Mouse (Mus musculus): ENCODE results near the gene Adcy1.

Gene Adcy1

DNA sequence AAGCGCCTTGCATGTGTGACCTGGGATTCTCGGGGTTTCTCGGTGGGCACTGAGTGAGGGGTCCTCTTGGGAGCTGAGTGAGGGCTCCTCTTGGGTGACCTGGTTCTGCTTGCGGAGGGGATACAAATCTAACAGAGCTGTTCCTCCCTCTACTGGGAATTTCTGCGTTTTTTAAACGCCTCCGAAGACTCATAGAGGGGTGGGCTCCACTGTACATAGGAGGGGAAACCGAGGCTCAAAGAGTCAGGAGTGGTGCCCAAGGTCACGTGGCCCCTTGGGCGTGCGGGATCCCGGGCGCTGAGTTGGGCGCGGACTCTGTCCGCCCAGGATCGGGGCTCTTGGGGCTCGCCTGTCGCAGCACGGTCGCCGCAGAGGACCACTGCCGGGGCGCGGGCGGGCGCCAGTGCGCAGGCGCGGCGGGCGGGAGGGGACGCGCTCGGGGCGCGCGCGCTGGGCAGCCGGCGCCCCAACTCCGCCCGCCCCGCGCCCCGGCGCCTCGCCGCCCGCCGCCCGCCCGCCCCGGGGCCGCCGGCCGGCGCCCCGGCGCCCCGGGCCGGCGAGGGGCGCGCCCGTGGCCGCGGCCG lies at the start of gene Adcy1:
Gene Adcy1, plus strand, starts transcription at position 489 of the 584 bp plus-strand sequence.
- no peak for DNase-seq

- no peak for DNase-seq
These were observed 46.4 kb upstream of the Adcy1 start for GRCm38 (mm10) chr11:7016907-7017306.

GRCm38 (mm10) chr11:7018078-7018477 lies 45.2 kb upstream of the Adcy1 start:
- no peak for DNase-seq

DNA sequence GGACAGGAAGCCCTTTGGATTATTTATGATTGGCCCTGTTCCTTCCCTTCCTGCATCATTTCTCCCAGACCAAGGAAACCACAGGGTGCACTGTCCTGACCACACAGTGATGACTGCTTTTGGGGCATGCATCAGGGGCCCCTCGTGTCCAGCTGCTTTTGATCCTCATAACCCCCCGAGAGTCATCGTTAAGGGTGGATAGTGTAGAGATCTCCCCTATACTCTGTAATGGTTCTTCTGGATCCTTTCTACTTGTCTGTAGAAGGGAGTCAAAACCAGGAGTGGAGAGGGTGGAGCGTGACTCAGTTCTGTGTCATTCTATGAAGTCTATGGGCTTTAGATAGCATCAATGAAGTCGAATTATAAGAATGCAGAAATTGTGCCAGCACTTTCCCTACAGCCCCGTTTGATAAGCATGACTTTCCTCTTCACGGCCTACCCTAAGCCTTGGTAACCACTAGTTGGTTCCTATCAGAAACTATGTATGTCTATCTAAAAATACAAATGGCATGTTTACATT lies 44.2 kb upstream of the Adcy1 start:
- no peak for DNase-seq

DNA sequence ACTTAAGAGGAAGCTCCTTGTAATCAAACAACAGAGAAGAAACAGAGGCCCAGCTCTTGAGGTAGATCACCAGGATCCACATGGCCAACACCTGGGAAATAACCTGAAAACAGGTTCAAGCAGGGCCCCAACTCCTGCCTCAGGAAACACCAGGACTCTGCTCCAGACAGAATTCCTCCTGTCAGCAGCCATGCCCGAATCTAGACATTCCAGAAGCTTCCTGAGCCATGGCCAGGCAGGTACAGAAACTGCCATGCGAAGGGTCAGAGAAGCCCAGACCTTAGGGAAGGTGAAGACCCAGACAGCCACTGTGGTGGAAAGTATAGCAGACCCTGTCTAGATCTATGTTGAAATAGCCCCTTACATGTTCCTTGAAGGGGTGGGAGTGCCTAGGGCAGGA lies 30.2 kb upstream of the Adcy1 start:
- no peak for DNase-seq

DNA sequence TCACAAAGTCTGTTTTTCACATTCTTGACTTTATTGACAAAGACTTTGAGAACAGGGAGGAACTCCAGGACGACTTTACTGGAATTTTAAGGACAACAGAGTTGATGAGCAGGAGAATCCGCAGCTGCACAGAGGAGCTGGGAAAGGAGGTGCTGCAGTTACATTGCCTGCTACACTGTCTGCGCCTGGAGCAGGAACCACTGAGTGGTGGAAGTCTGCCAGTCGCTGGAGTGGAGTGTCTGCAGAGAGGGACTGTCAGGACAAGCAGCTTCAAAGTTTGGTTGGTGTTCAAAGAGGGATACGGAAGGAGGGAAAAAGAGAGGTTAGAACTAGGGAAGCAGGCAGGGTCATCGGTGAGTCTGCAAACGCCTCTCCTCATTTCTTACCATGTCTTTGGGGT lies 23.6 kb upstream of the Adcy1 start:
- no peak for DNase-seq

DNA sequence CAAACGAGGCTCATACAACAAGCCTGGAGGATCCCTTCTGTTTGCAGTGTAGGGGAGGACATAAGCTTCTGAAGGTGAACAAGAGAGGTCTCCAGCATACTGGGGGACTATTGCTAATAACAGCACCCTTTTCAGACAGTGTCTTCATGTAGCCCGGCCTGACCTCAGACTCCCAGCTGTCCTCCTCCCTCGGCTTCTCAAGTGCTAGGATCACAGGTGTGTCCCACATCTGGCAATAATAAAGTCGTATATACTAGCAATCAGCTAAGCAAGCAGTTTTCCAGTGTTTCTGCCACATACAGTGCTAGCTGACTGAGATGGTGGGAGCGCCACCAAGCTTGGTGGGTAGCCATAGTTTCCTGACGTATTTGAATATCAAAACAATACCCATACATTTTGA lies 22.5 kb upstream of the Adcy1 start:
- DNase-seq, result no peak

DNA sequence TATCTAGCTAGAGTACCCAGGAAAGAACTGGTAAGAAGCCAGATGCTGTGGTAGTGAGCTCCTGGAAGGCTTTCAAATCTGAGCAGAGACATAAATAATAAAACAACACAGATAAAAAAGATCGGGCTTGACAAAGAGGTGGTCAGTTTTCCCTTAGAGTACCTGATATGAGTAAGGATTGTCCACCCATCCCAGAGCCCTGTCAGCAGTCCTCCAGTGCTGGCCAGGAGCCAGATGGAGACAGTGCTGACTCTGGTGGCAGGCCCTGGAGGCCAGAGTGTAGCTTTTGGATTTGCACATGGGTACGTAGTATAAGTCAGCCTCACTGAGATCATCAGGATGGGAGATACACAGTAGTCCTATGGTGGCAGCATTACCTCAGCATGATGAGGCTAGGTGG lies 16.1 kb upstream of the Adcy1 start:
- no peak for DNase-seq

- DNase-seq, result no peak
These were observed 15.7 kb upstream of the Adcy1 start for GRCm38 (mm10) chr11:7047584-7047983.

DNA sequence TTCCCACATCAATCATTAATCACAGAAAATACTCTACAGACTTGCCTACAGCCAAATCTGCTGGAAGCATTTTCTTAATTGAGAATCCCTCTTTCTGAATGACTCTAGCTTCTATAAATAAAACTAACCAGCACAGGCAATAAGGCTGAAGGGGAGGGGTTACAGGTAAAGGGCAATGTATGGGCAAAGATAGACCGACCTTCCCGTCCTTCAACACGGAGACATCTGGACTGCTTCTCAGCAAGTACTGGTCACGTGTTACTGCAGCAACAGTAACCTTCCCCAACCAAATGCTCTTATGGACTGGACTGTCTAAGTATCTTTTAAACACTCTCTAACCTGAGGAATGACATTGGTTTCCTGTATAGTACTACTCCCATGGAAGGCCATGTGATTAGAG lies 9.6 kb upstream of the Adcy1 start:
- DNase-seq, result no peak

GRCm38 (mm10) chr11:7054662-7055265 lies 8.5 kb upstream of the Adcy1 start:
- no peak for DNase-seq

DNA sequence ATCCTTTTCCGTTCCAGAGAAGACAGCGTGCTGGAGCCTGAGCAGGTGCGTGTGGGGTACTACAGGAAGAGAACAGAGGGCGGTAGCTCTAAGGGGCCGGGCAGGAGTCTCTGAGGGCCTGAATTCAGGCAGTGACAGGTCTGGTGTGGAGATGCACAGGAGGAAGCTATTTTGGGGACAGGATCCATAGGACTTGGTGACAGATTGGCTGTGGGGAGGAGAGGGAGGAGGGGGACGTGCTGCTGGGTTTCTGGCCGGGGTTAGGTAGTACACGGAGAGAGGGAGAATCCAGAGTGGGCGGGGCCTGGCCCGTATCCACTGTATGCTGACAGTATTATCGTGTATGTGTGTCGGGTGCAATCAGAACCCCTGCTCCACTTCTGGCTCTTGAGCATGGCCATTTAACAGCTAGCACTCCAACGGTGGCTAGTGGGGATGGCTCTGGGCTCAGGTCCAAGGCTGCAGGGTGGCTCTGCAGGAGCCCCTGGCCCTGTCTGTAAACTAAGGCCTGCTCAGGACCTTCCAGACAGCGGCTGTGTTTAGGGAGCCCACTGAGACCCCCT lies 7.8 kb upstream of the Adcy1 start:
- no peak for DNase-seq

DNA sequence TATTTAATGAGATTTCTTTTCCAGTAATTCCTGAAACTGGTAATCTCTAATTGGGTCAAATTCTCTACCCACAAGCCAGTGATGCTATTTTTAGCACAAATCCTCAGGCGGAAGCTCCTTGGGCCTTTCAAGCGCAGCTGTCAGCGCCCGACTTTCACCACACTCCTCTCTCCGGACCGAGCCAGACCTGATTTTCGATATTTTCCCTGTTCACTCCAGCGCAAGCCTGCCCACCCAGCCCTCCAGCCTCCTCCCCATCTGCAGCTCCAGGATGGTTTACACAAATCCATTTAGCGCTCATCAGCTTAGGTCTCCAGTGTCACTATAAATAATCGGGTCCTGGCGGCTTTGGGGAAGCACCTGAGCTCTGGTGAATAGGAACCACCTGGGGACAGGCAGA lies 7.2 kb upstream of the Adcy1 start:
- DNase-seq, result no peak

DNA sequence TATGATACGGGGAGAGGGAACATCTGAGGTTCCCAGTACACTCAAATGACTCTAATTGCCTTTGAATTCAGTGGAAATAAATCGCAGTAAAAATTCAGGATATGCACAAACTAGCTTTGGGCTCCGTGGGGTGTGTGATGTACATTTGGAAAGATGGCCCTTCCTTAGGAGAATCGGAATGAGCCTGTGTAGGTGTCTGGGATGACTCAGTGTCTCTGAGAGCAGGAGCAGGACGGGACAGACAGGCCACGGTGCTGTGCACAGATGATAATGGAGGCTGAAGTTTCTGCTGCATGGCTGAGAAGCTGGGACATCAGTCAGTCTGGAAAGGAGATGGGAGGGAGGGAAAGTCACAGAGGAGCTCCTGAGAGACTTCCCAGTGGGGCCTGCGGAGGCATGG lies 5.5 kb upstream of the Adcy1 start:
- DNase-seq, result no peak

DNA sequence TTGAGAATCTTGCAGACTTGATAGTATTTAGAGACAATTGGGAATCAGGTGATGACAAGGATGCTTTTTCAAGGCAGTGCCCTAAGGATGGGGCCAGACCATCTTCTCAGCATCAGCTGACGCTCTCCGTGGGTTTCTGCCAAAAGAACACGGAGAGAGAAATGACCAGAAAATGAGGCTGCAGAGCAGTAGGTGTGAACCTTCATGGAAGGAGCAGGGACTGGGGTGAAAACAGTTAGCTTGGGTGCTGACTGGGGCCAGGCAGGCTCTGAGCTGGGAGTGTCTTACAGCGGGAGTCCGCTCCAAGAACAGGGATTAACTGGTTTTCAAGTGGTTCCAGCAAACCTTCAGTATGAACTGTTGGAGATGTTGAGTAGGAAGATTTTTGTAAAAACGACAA lies 1.3 kb upstream of the Adcy1 start:
- DNase-seq, result no peak

DNA sequence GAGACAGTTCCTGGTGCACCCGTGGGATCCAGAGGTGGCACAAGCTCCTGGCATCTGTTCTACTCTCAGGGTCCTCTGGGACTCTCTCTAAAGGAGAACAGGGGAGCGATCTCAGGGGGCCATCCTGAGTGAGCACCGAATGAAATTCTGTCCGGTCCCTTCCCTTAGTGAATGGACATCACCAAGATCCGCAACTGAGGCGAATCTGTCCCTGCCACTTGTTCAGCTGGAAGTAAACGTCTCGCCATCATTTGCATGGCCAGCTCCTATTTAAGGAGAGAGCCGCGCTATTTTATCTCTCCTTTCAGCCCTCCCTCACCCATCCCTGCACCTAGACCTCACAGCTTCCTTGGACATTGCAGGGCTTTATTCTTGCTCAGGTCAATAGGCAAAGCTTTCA lies 723 bp upstream of the Adcy1 start:
- DNase-seq, result no peak

DNA sequence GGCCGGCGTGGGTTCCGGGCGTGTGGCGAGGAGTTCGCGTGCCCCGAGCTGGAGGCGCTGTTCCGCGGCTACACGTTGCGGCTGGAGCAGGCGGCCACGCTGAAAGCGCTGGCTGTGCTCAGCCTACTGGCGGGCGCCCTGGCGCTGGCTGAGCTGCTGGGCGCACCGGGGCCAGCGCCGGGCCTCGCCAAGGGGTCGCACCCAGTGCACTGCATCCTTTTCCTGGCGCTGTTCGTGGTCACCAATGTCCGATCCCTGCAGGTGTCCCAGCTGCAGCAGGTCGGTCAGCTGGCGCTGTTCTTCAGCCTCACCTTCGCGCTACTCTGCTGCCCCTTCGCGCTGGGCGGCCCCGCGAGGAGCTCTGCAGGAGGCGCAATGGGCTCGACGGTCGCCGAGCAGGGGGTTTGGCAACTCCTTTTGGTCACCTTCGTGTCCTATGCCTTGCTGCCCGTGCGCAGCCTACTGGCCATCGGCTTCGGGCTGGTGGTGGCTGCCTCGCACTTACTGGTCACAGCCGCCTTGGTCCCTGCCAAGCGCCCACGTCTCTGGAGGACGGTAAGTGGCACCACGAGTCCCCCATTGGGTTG lies 485 bp downstream of the Adcy1 start:
- DNase-seq, result peak; percentile 6

- no peak for DNase-seq
These were observed 1.3 kb downstream of the Adcy1 start for GRCm38 (mm10) chr11:7064484-7065185.

DNA sequence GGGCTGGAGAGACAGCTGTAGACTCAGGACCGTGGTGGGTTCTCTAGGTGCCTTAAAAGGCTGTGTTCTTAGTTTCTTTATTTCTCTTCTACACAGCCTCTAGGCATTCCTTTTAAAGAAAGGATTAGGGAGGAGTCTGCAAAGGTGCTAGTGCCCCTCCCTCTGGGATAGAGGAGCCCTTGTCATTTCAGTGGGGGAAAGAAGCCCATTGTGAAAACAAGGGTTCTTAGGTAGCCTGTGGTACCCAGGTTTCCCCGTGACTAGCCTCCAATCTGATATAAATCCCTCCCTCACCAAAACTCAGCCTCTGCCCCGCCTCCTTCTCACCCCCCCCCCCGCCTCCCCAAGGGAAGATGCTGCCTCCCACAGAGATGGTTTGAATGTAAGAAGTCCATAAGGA lies 2.1 kb downstream of the Adcy1 start:
- no peak for DNase-seq

DNA sequence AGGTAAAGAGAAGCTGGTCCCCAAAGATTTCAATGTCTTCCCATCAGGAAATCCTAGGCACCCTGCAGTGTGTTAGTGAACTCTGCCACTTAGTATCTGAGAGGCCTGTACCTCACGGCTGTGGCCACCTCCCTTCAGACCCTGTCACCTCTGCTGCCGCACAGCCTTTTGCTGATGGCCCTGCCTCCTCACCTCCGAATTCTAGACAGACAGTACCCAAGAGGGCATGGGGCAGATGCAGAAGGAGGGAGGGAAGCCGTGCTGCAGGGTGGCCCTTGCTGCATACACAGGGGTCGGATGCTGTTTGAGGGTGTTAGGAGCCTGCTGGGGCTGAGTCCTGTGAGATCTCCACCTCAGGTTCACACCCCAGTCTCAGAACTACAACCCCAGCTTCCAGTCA lies 2.6 kb downstream of the Adcy1 start:
- no peak for DNase-seq

DNA sequence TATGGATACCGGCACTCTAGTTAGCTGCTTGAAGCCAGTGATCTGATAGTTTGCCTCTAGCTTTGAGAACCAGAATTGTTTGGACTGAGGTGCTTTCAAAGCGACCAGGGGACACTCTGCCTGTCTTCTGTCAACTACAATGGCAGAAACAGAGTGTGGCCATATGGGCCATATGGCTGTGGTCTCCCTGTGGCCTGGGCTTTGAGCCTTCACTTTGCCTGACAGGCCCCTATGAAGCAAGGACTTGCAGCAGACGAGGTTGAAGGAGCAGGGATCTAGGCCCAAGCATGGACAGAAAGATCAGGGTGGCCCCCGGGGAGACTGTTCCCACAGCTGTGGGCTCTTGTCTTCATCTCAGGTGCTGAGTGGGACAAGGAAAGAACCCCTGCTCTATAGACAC lies 4.0 kb downstream of the Adcy1 start:
- DNase-seq, result no peak

DNA sequence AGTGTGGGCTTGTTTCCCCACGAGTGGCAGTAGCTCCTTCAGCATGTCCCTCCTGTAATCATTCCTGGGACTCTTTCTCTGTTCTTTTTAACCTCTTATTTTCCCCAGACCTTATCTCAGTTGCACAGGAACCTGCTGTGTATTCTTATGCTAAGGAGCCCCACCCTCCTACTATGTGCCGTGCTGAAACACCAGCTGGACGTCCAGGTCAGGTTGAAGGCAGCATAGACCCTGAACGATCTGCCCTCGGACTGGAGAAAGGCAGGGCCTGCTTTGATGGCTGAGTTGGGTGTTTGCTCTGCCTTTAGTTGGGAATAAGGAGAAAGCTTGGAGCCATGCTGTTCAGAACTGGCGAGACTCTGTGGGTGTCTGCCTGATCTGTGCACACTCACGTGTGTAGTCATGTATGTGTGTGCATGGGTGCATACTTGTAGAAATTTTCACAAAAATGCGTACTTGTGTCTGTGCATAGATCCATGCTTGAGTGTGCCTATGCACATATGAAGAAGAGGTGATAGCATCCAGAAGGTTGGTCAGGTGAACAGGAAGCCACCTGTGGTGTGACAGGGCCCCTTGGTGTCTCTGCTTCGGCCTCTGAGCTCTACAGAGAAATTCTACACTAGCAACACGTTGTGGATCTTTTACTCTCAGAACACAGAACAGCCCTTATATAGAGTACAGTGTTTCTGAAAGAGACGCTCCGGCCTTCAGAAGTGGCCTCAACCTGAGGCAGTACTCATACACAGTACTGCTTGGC lies 5.4 kb downstream of the Adcy1 start:
- DNase-seq, result no peak

GRCm38 (mm10) chr11:7069762-7070161 lies 6.5 kb downstream of the Adcy1 start:
- DNase-seq, result no peak
